ENCODE assay signal across 28 mouse cellular contexts in the genomic region with DNA sequence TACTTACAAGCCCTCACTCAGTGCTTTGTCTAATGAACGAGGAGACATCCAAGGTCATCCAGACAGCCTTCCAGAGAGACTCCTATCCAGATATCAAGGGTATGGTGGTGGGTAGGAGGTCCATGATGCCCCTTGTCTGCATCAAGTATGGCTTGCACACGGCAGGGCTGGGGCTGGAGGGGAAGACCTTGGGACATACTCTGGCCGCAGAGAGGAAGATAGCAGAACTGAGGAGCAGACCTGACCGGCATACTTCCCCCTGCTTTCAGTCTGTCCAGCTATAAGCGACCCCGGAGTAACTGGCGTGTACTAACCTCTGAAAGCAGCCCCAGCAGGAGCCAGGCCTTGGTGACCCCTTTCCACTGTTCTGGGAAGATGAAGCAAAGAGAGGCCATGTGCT. TPM values are rescaled to one million over a fixed set of nuclear protein-coding genes. Genes with fewer than 3 reads are reported as not detected.
"Had no signal": no experiment of that assay in that cellular context is flagged by ENCODE, and none has a peak within 500 bp of the region (broad histone marks: within the 10 kb centered on the region; RNA-seq: fewer than 3 reads in every experiment).

No protein-coding gene starts in this region.

- H3K27ac ChIP-seq: gastrocnemius, adult 2 months; heart, adult 2 months; heart, embryonic 13.5 days; heart, embryonic 15.5 days; hindbrain, embryonic 13.5 days; hindbrain, embryonic 15.5 days; hindbrain, postnatal 0 days; kidney, embryonic 15.5 days; kidney, postnatal 0 days; left cerebral cortex, adult 2 months; limb, embryonic 12.5 days; liver, embryonic 13.5 days had no signal

- H3K36me3 ChIP-seq: heart, embryonic 13.5 days; heart, embryonic 15.5 days; hindbrain, embryonic 13.5 days; hindbrain, embryonic 15.5 days; kidney, embryonic 15.5 days; limb, embryonic 10.5 days; limb, embryonic 12.5 days; liver, embryonic 13.5 days had no signal

- DNase-seq: gastrocnemius, adult 2 months; gastrocnemius, postnatal 10 days; gastrocnemius, postnatal 25 days; heart, adult 11 months; heart, adult 2 months; heart, postnatal 14 days; heart, postnatal 36 days; kidney, adult 11 months; kidney, adult 2 months; kidney, adult 9 months; kidney, postnatal 14 days; kidney, postnatal 36 days; layer of hippocampus, adult 9-11 months; liver; liver, embryonic 13.5 days had no signal

- H3K27me3 ChIP-seq: heart, embryonic 13.5 days; heart, embryonic 15.5 days; hindbrain, embryonic 13.5 days; hindbrain, embryonic 15.5 days; kidney, embryonic 15.5 days; limb, embryonic 12.5 days had no signal

- ATAC-seq: hindbrain, postnatal 0 days; intestine, embryonic 16.5 days had no signal

- H3K9ac ChIP-seq: heart, embryonic 13.5 days; heart, embryonic 15.5 days; hindbrain, embryonic 13.5 days; hindbrain, embryonic 15.5 days; kidney, embryonic 15.5 days; limb, embryonic 12.5 days; liver, embryonic 13.5 days had no signal

- H3K4me1 ChIP-seq: hindbrain, embryonic 13.5 days; hindbrain, embryonic 15.5 days; kidney, embryonic 15.5 days; limb, embryonic 12.5 days had no signal

- H3K4me3 ChIP-seq: gastrocnemius, adult 2 months; heart, adult 2 months; heart, embryonic 13.5 days; heart, embryonic 15.5 days; hindbrain, embryonic 13.5 days; hindbrain, embryonic 15.5 days; kidney, embryonic 15.5 days; left cerebral cortex, adult 2 months; limb, embryonic 10.5 days; limb, embryonic 12.5 days; liver, embryonic 13.5 days had no signal

- H3K4me2 ChIP-seq: heart, embryonic 11.5 days; heart, embryonic 13.5 days; heart, embryonic 15.5 days; hindbrain, embryonic 13.5 days; hindbrain, embryonic 15.5 days; kidney, embryonic 15.5 days; limb, embryonic 12.5 days; liver, embryonic 11.5 days; liver, embryonic 13.5 days had no signal

- H3K9me3 ChIP-seq: heart, embryonic 13.5 days; heart, embryonic 15.5 days; hindbrain, embryonic 13.5 days; hindbrain, embryonic 15.5 days; kidney, embryonic 15.5 days; limb, embryonic 10.5 days; limb, embryonic 12.5 days; liver, embryonic 13.5 days had no signal

RNA-seq across cellular contexts. Expression of gene Nlrc5, which starts 24.6 kb away (rescaled TPM):
- polyA plus RNA-seq: heart, embryonic 11.5 days; limb, embryonic 10.5 days; liver, embryonic 11.5 days had no signal
